Mouse (Mus musculus) neural tube, embryonic 14.5 days (tissue): ENCODE data around the gene Il17rd. TPM values are rescaled to one million over a fixed set of nuclear protein-coding genes. Genes with fewer than 3 reads are reported as not detected.

ENCODE experiments used
- ATAC-seq: fragments of 200-750 bp; cut with Nextera tagmentation; 2 replicates; pipeline ENCODE4 v1.8.0; 2017; ENCODE audit warnings: low read depth, mild to moderate bottlenecking, moderate TSS enrichment, moderate library complexity
- H3K27ac ChIP-seq: fragments of 300-500 bp; sonication (generic); 2 replicates; pipeline ENCODE4 v1.5.1; 2014; ENCODE audit warnings: low read depth, mild to moderate bottlenecking, control low read depth, low read length, moderate library complexity, mixed read lengths
- H3K27me3 ChIP-seq: fragments of 300-500 bp; sonication (generic); 2 replicates; pipeline ENCODE4 v1.6.1; 2014; ENCODE audit warnings: low read length; ENCODE audit not compliant: control insufficient read depth, insufficient read depth
- H3K36me3 ChIP-seq: fragments of 300-500 bp; sonication (generic); 2 replicates; pipeline ENCODE4 v1.6.1; 2014; ENCODE audit warnings: low read length, mixed read lengths; ENCODE audit not compliant: control insufficient read depth, insufficient read depth
- H3K4me1 ChIP-seq: fragments of 300-500 bp; sonication (generic); 2 replicates; pipeline ENCODE4 v1.6.1; 2014; ENCODE audit warnings: low read length; ENCODE audit not compliant: control insufficient read depth, insufficient read depth
- H3K4me2 ChIP-seq: fragments of 300-500 bp; sonication (generic); 2 replicates; pipeline ENCODE4 v1.6.1; 2014; ENCODE audit warnings: mild to moderate bottlenecking, low read depth, low read length, control low read depth
- H3K4me3 ChIP-seq: fragments of 300-500 bp; sonication (generic); 2 replicates; pipeline ENCODE4 v1.5.1; 2014; ENCODE audit warnings: low read depth, low read length, control low read depth, mixed read lengths
- H3K9ac ChIP-seq: fragments of 300-500 bp; sonication (generic); replicated peaks from 2 replicates; pipeline ENCODE4 v1.6.1; 2014; ENCODE audit warnings: low read depth, mild to moderate bottlenecking, control low read depth, low read length, mixed read lengths
- H3K9me3 ChIP-seq: fragments of 300-500 bp; sonication (generic); 2 replicates; pipeline ENCODE4 v1.6.1; 2016; ENCODE audit warnings: low read length; ENCODE audit not compliant: control insufficient read depth
- WGBS: fragments of 180-500 bp; shearing (Covaris S2); extraction: QIAGEN DNeasy Blood & Tissue Kit; methylation state at CpG from one replicate; pipeline ENCODE4 v1.1.7; 2014; 5-methylcytosine and 5-hydroxymethylcytosine counted together
- polyA plus RNA-seq: library from polyadenylated mRNA; unstranded; fragments of >200 nt; fragmentation: Nextera tagmentation; extraction: Ambion mirVana; gene quantifications from 2 replicates; pipeline ENCODE4 v1.2.1, GENCODE M21; 2014

Il17rd gene
- polyA plus RNA-seq, 1 experiment from 2014 or later: 2.1 TPM

GRCm38 (mm10) chr14:27141486-27141885 lies 102.7 kb downstream of the Il17rd start:
- no peak overlapping the region for H3K4me3 ChIP-seq
- no peaks in the 10 kb centered on the region for H3K9me3 ChIP-seq
- H3K4me2 ChIP-seq: no peak overlapping the region
- H3K27me3 ChIP-seq: no peaks in the 10 kb centered on the region
- no peaks in the 10 kb centered on the region for H3K4me1 ChIP-seq
- no peak for ATAC-seq
- H3K9ac ChIP-seq: no peak overlapping the region
- no peak overlapping the region for H3K27ac ChIP-seq
- no peaks in the 10 kb centered on the region for H3K36me3 ChIP-seq
- WGBS: 26% methylated on average over 3 of the region's 3 CpGs

GRCm38 (mm10) chr14:27142680-27143079 lies 103.9 kb downstream of the Il17rd start:
- Histone ChIP-seq H3K9ac (no peak overlapping the region), H3K4me2 (no peak overlapping the region), H3K27ac (no peak overlapping the region), H3K27me3 (no peaks in the 10 kb centered on the region), H3K4me1 (no peaks in the 10 kb centered on the region), H3K36me3 (no peaks in the 10 kb centered on the region), H3K9me3 (no peaks in the 10 kb centered on the region), H3K4me3 (no peak overlapping the region)
- ATAC-seq: no peak
- WGBS: 91% methylated on average over 5 of the region's 5 CpGs

GRCm38 (mm10) chr14:27145171-27146045 lies 106.7 kb downstream of the Il17rd start:
- WGBS: 60% methylated on average over 8 of the region's 8 CpGs
- Histone ChIP-seq H3K4me1 (no peaks in the 10 kb centered on the region), H3K9me3 (no peaks in the 10 kb centered on the region), H3K4me3 (no peak overlapping the region), H3K9ac (no peak overlapping the region), H3K27me3 (no peaks in the 10 kb centered on the region), H3K27ac (peak overlapping the region; percentile 28; the same call in 1 of the 2 replicates), H3K4me2 (no peak overlapping the region), H3K36me3 (no peaks in the 10 kb centered on the region)
- no peak for ATAC-seq

- no peak overlapping the region for H3K4me2 ChIP-seq
- H3K4me3 ChIP-seq: no peak overlapping the region
- no peaks in the 10 kb centered on the region for H3K4me1 ChIP-seq
- no peaks in the 10 kb centered on the region for H3K36me3 ChIP-seq
- no peak overlapping the region for H3K27ac ChIP-seq
- no peak overlapping the region for H3K9ac ChIP-seq
- WGBS: 99% methylated on average over 7 of the region's 7 CpGs
- H3K9me3 ChIP-seq: no peaks in the 10 kb centered on the region
- no peaks in the 10 kb centered on the region for H3K27me3 ChIP-seq
- ATAC-seq: no peak
Measured at GRCm38 (mm10) chr14:27147726-27148125, 109.0 kb downstream of the Il17rd start.

- Histone ChIP-seq H3K4me2 (no peak overlapping the region), H3K9ac (no peak overlapping the region), H3K27me3 (no peaks in the 10 kb centered on the region), H3K4me1 (no peaks in the 10 kb centered on the region), H3K9me3 (no peaks in the 10 kb centered on the region), H3K36me3 (no peaks in the 10 kb centered on the region), H3K27ac (no peak overlapping the region), H3K4me3 (no peak overlapping the region)
- no peak for ATAC-seq
- WGBS: 92% methylated on average over 5 of the region's 5 CpGs
Measured at GRCm38 (mm10) chr14:27149401-27149800, 110.7 kb downstream of the Il17rd start.

- Histone ChIP-seq H3K27me3 (no peaks in the 10 kb centered on the region), H3K4me1 (no peaks in the 10 kb centered on the region), H3K4me2 (no peak overlapping the region), H3K27ac (no peak overlapping the region), H3K4me3 (no peak overlapping the region), H3K36me3 (no peaks in the 10 kb centered on the region), H3K9me3 (no peaks in the 10 kb centered on the region), H3K9ac (no peak overlapping the region)
- no peak for ATAC-seq
- WGBS: 69% methylated on average over 6 of the region's 6 CpGs
Measured at GRCm38 (mm10) chr14:27150011-27150640, 111.4 kb downstream of the Il17rd start.

GRCm38 (mm10) chr14:27151432-27151831 lies 112.7 kb downstream of the Il17rd start:
- H3K4me2 ChIP-seq: no peak overlapping the region
- H3K27ac ChIP-seq: no peak overlapping the region
- no peak overlapping the region for H3K9ac ChIP-seq
- no peak for ATAC-seq
- no peak overlapping the region for H3K4me3 ChIP-seq
- 62% methylated on average over 8 of the region's 8 CpGs for WGBS
- H3K36me3 ChIP-seq: no peaks in the 10 kb centered on the region
- no peaks in the 10 kb centered on the region for H3K9me3 ChIP-seq
- no peaks in the 10 kb centered on the region for H3K27me3 ChIP-seq
- H3K4me1 ChIP-seq: no peaks in the 10 kb centered on the region

- no peaks in the 10 kb centered on the region for H3K36me3 ChIP-seq
- no peak overlapping the region for H3K4me3 ChIP-seq
- no peak overlapping the region for H3K9ac ChIP-seq
- H3K27me3 ChIP-seq: no peaks in the 10 kb centered on the region
- H3K4me1 ChIP-seq: no peaks in the 10 kb centered on the region
- H3K27ac ChIP-seq: no peak overlapping the region
- no peaks in the 10 kb centered on the region for H3K9me3 ChIP-seq
- 81% methylated on average over 6 of the region's 6 CpGs for WGBS
- H3K4me2 ChIP-seq: no peak overlapping the region
- ATAC-seq: no peak
Measured at GRCm38 (mm10) chr14:27155088-27155487, 116.3 kb downstream of the Il17rd start.

GRCm38 (mm10) chr14:27156032-27156431 lies 117.3 kb downstream of the Il17rd start:
- 81% methylated on average over 6 of the region's 6 CpGs for WGBS
- ATAC-seq: no peak
- Histone ChIP-seq H3K4me1 (no peaks in the 10 kb centered on the region), H3K9ac (no peak overlapping the region), H3K27me3 (no peaks in the 10 kb centered on the region), H3K4me2 (no peak overlapping the region), H3K4me3 (no peak overlapping the region), H3K27ac (no peak overlapping the region), H3K36me3 (no peaks in the 10 kb centered on the region), H3K9me3 (no peaks in the 10 kb centered on the region)
